Mouse (Mus musculus): ENCODE measurements at regions not wholly inside any gene's neighbourhood (a gene's known extent, or its start where the extent isn't known, plus 50 kb on each side); places are given as distances from the start of the nearest gene placed in this dataset.

- TF ChIP-seq CTCF (IDR thresholded peaks at IDR 0.05; ENCODE audit: extremely low read depth, insufficient read length, insufficient replicate concordance, low read depth, low read length): no peak
- TF ChIP-seq POLR2A (IDR thresholded peaks at IDR 0.05; ENCODE audit: low read depth, low read length): no peak
Measured at GRCm38 (mm10) chr8:89307601-89308000, 263.6 kb upstream of the Sall1 start.

Measured in small intestine, adult 2 months (tissue).